Mouse (Mus musculus) kidney, postnatal 0 days (tissue): ENCODE data around the gene Rxfp1. TPM values are rescaled to one million over a fixed set of nuclear protein-coding genes. Genes with fewer than 3 reads are reported as not detected.

Experiments used
- ATAC-seq: fragments of 200-750 bp; cut with Nextera tagmentation; replicated peaks from 2 replicates; pipeline ENCODE4 v1.8.0; 2017; ENCODE audit warnings: low read depth, moderate number of reproducible peaks, moderate TSS enrichment, moderate library complexity; ENCODE audit not compliant: low FRiP score
- DNase-seq: peaks from one replicate; pipeline ENCODE4 v3.0.0-alpha.2; 2016; ENCODE audit warnings: low spot score
- H3K27ac ChIP-seq: fragments of 300-500 bp; sonication (generic); 2 replicates; pipeline ENCODE4 v1.5.1; 2014; ENCODE audit warnings: mild to moderate bottlenecking
- H3K27me3 ChIP-seq: fragments of 300-500 bp; sonication (generic); 2 replicates; pipeline ENCODE4 v1.6.1; 2014; ENCODE audit warnings: low read length, mixed read lengths; ENCODE audit not compliant: insufficient read depth
- H3K36me3 ChIP-seq: fragments of 300-500 bp; sonication (generic); 2 replicates; pipeline ENCODE4 v1.6.1; 2014; ENCODE audit warnings: low read length, mixed read lengths; ENCODE audit not compliant: insufficient read depth
- H3K4me1 ChIP-seq: fragments of 300-500 bp; sonication (generic); replicated peaks from 2 replicates; pipeline ENCODE4 v1.6.1; 2014; ENCODE audit warnings: antibody characterized with exemption, low read length, mixed read lengths; ENCODE audit not compliant: insufficient read depth
- H3K4me2 ChIP-seq: fragments of 300-500 bp; sonication (generic); 2 replicates; pipeline ENCODE4 v1.6.1; 2014; ENCODE audit warnings: mild to moderate bottlenecking, low read length, moderate library complexity, mixed read lengths
- H3K4me3 ChIP-seq: fragments of 300-500 bp; sonication (generic); replicated peaks from 2 replicates; pipeline ENCODE4 v1.5.1; 2014; ENCODE audit warnings: low read depth, low read length
- H3K9ac ChIP-seq: fragments of 300-500 bp; sonication (generic); 2 replicates; pipeline ENCODE4 v1.6.1; 2014; ENCODE audit warnings: low read depth, low read length
- H3K9me3 ChIP-seq: fragments of 300-500 bp; sonication (generic); replicated peaks from 2 replicates; pipeline ENCODE4 v1.6.1; 2016; ENCODE audit warnings: low read length, inconsistent platforms, mixed read lengths
- CTCF ChIP-seq: IDR thresholded peaks from 2 replicates; pipeline ENCODE4 v1.5.1; 2016; ENCODE audit warnings: antibody characterized with exemption, low read depth, mild to moderate bottlenecking, moderate library complexity
- WGBS: fragments of 180-500 bp; shearing (Covaris S2); extraction: QIAGEN DNeasy Blood & Tissue Kit; methylation state at CpG from one replicate; pipeline ENCODE4 v1.1.7; 2014; 5-methylcytosine and 5-hydroxymethylcytosine counted together
- polyA plus RNA-seq: library from polyadenylated mRNA; unstranded; fragments of >200 nt; fragmentation: Nextera tagmentation; extraction: Ambion mirVana; gene quantifications from 2 replicates; pipeline ENCODE4 v1.2.1, GENCODE M21; 2015

Gene Rxfp1
- polyA plus RNA-seq, 1 experiment from 2014 or later, result not detected

DNA sequence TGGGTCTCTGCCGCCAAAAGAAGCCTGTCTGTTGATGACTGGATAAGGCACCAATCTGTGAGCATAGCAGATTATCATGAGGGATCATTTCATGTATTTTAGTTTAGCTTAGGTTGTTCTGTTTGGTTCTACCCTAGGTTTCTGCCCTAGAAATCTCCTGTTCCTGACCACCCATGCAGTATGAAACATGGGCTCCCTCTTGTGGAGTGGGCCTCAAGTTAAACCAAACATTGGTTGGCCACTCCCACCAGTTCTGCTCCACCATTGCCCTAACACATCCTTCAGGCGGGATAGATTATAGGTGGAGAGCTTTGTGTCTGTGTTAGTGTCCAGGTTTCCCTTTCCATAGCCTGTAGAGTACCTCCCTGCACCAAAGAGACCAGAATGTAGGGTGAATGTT, 6.7 kb upstream of the Rxfp1 start:
- H3K9me3 ChIP-seq, result no peaks in the 10 kb centered on the region
- H3K4me1 ChIP-seq, result no peaks in the 10 kb centered on the region
- H3K9ac ChIP-seq, result no peak overlapping the region
- H3K4me3 ChIP-seq, result no peak overlapping the region
- H3K36me3 ChIP-seq, result no peaks in the 10 kb centered on the region
- H3K4me2 ChIP-seq, result no peak overlapping the region
- no peak for ATAC-seq
- no peaks in the 10 kb centered on the region for H3K27me3 ChIP-seq
- TF ChIP-seq CTCF, result peak; percentile 46
- peak; percentile 3 for DNase-seq
- no peak overlapping the region for H3K27ac ChIP-seq
- 89% methylated on average over 2 of the region's 2 CpGs for WGBS

DNA sequence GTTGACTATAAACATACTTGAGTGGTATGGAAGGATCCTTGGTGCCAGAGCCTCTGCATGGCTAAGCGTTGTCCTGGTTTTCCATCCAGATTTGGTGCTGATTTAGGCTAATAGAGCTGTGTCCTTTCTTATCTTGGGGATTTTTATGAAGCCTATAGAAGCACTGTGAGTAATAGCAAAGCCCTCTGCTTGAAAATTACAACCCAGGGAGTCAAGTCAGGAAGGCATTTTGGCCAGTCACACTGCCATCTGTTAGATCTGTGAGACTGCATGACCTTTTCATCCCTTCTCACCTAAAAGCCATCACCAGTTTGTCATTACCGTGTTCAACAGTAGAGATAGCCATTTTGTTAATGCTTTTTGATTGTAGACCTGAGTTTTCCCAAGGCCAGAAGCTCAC, 2.7 kb upstream of the Rxfp1 start:
- WGBS, result 83% methylated on average over 2 of the region's 2 CpGs
- H3K4me2 ChIP-seq, result no peak overlapping the region
- H3K27ac ChIP-seq, result no peak overlapping the region
- H3K4me1 ChIP-seq, result no peaks in the 10 kb centered on the region
- no peak overlapping the region for H3K9ac ChIP-seq
- H3K36me3 ChIP-seq, result no peaks in the 10 kb centered on the region
- no peak for ATAC-seq
- no peak for TF ChIP-seq CTCF
- no peaks in the 10 kb centered on the region for H3K9me3 ChIP-seq
- no peak for DNase-seq
- no peak overlapping the region for H3K4me3 ChIP-seq
- no peaks in the 10 kb centered on the region for H3K27me3 ChIP-seq

- ATAC-seq, result no peak
- no peak for DNase-seq
- Histone ChIP-seq H3K9me3 (no peaks in the 10 kb centered on the region), H3K27ac (no peak overlapping the region), H3K36me3 (no peaks in the 10 kb centered on the region), H3K4me1 (no peaks in the 10 kb centered on the region), H3K4me3 (no peak overlapping the region), H3K9ac (no peak overlapping the region), H3K27me3 (no peaks in the 10 kb centered on the region), H3K4me2 (no peak overlapping the region)
- 89% methylated on average over 1 of the region's 1 CpGs for WGBS
- TF ChIP-seq CTCF, result no peak
Observed at GRCm38 (mm10) chr3:79738451-79738850, 771 bp upstream of the Rxfp1 start.

DNA sequence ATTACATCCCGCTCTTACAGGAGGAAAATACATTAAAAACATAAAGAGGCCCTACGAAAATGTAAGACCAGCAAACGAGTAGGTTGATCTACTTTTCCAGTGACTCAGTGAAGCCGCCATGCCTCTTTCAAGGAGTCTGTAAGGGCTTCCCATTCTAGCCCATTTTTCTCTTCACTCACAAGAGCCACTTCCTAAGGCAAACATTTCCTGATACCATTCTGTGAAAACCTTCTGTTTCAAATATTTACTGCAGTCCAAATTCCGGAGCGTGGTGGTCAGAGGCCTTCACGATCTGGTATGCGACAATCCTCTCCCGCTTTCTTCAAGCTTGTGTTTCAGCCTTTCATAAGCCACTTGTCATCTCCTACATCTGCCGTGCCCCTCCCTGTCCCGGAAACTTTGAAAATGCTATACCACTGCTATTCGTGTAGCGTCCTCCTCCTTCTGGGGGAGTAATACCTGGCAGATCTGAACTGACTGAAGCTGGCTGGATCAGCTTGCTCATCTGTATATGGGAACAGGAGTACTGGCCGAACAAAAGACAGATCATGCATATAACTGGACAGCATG, 11.1 kb downstream of the Rxfp1 start:
- Histone ChIP-seq H3K27me3 (no peaks in the 10 kb centered on the region), H3K27ac (no peak overlapping the region), H3K4me1 (no peaks in the 10 kb centered on the region), H3K9ac (no peak overlapping the region), H3K9me3 (no peaks in the 10 kb centered on the region), H3K36me3 (no peaks in the 10 kb centered on the region), H3K4me3 (no peak overlapping the region), H3K4me2 (no peak overlapping the region)
- WGBS, result 74% methylated on average over 14 of the region's 14 CpGs
- ATAC-seq (no peak), DNase-seq (peak; percentile 5)
- TF ChIP-seq CTCF, result no peak

DNA sequence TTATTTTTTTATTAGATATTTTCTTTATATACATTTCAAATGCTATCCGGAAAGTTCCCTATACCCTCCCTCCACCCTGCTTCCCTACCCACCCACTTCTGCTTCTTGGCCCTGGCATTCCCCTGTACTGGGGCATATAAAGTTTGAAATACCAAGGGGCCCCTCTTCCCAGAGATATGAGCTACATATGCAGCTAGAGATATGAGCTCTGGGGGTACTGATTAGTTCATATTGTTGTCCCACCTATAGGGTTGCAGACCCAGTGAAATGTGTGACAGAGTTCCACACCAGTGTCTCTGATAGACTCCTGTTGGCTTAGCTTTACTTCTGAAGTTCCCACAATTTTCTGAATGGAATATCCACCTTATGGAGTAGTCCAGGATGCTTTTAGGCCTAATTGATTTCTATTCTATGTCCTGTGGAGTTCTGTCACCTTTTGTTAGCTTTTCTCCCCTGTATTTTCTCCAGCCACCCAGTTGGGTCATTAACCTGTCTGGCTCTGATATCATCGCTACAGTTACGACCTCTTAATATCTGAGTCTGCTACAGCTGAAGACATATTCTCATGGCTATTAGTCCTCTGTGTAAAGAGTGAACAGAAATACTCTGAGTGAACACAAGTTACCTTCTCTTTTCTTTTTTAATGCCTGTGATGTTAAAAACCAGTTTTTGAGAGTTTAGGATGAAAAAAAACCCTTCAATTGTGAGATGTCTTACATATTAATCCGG, 16.8 kb downstream of the Rxfp1 start:
- ATAC-seq, result no peak
- WGBS, result 72% methylated on average over 4 of the region's 4 CpGs

GRCm38 (mm10) chr3:79706436-79706835, 31.2 kb downstream of the Rxfp1 start:
- Histone ChIP-seq H3K9ac (no peak overlapping the region), H3K27ac (no peak overlapping the region), H3K4me3 (no peak overlapping the region), H3K36me3 (no peaks in the 10 kb centered on the region), H3K9me3 (no peaks in the 10 kb centered on the region), H3K27me3 (no peaks in the 10 kb centered on the region), H3K4me1 (no peaks in the 10 kb centered on the region), H3K4me2 (no peak overlapping the region)
- 70% methylated on average over 8 of the region's 8 CpGs for WGBS
- TF ChIP-seq CTCF, result no peak
- no peak for ATAC-seq
- DNase-seq, result no peak

More for the DNA sequence above, 16.8 kb downstream of the Rxfp1 start:
- DNase-seq, result no peak
- H3K27me3 ChIP-seq, result no peaks in the 10 kb centered on the region
- H3K36me3 ChIP-seq, result no peaks in the 10 kb centered on the region
- no peaks in the 10 kb centered on the region for H3K4me1 ChIP-seq
- no peak overlapping the region for H3K27ac ChIP-seq
- H3K4me2 ChIP-seq, result no peak overlapping the region
- H3K4me3 ChIP-seq, result no peak overlapping the region
- H3K9me3 ChIP-seq, result no peaks in the 10 kb centered on the region
- no peak for TF ChIP-seq CTCF
- H3K9ac ChIP-seq, result no peak overlapping the region
